In the genomic region with DNA sequence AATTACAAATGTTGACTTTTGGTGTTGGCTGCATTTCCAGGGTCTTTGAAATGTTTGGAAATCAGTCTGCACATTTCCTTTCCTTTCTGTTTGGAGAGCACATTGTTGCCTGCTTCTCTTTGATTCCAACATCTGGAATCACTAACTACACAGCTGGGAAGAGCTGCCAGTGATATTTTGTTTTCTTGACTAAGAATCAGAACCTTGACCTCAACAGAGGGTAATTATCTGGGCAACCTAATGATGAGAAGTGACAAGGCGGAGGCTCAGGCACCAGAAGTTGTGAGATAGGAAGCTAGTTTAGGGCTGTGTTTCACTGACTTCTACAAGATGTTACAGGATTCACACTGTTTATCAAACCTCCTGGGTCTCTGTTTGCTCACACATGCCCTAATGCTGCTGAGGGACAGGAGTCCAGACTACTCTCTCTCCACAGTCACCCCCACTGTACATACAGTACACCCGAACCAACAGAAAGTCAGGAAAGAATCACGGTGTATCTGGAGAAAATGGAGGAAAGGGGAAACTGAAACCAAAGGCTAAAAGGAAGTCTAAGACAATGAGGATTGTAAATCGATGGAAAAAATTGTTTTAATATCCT, we compare ENCODE assay signal across 9 mouse cellular contexts.
DNase-seq lines count a peak whose midpoint lies in the region; TF ChIP-seq lines count a peak whose summit lies in the region.
"Had no signal": no experiment of that assay in that cellular context is flagged by ENCODE, and none has a peak within 500 bp of the region (broad histone marks: within the 10 kb centered on the region; RNA-seq: fewer than 3 reads in every experiment).

No protein-coding gene starts in this region.

- 70% methylated on average over 4 of the region's 4 CpGs for WGBS in thymus, adult 2 months

- TF ChIP-seq CTCF in thymus, adult 2 months (IDR thresholded peaks at IDR 0.05; ENCODE audit: borderline replicate concordance, control insufficient read depth, extremely low read depth, insufficient read depth, low read length, poor library complexity), result no peak

- H3K4me1 ChIP-seq in thymus, adult 2 months (replicated peaks; ENCODE audit: control insufficient read depth, insufficient read depth, low read length), result no peaks in the 10 kb centered on the region

- H3K4me3 ChIP-seq in thymus, adult 2 months (ENCODE audit: control insufficient read depth, insufficient read depth, low read length), result no peak overlapping the region

- intact Hi-C loops in heart, postnatal 10 days (cut with DNase I), result no loop called here
- intact Hi-C loops in left cerebral cortex, postnatal 36 days (cut with DNase I), result no loop called here

- H3K27me3 ChIP-seq in thymus, adult 2 months (ENCODE audit: control insufficient read depth, insufficient read depth, low read length), result no peaks in the 10 kb centered on the region

- TF ChIP-seq POLR2A in thymus, adult 2 months (IDR thresholded peaks at IDR 0.05; ENCODE audit: control insufficient read depth, extremely low read depth, insufficient read depth, low read length, poor library complexity), result no peak

- no peak overlapping the region for H3K27ac ChIP-seq in thymus, adult 2 months (ENCODE audit: control insufficient read depth, insufficient read depth, low read length)

- H3K36me3 ChIP-seq in thymus, adult 2 months (ENCODE audit: control insufficient read depth, insufficient read depth, low read length), result no peaks in the 10 kb centered on the region

- DNase-seq in kidney, adult 9 months, result peak; percentile 13
- DNase-seq in kidney, adult 8-10 months, result no peak
- DNase-seq in embryo, embryonic 11 days, result peak; percentile 59
- peak; percentile 32 to 48 for DNase-seq in heart, postnatal 10 days
- DNase-seq in lung, postnatal 25 days (ENCODE audit: low spot score), result peak; percentile 41
- DNase-seq in natural killer cell, adult 2 months (ENCODE audit: low spot score in 2 of 2), result no peak
- DNase-seq in thymus, adult 2 months, result no peak
- no peak for DNase-seq in left cerebral cortex, postnatal 36 days (ENCODE audit: low spot score in 2 of 2)
- DNase-seq: right cerebral cortex, postnatal 4 days had no signal

Comparison
In these comparisons a context has a peak if more than half of its experiments do, and no peak if none do; other contexts are left out.
1. DNase-seq: peak in kidney, adult 9 months (single experiment), embryo, embryonic 11 days (single experiment), heart, postnatal 10 days (2 of 2) and lung, postnatal 25 days (single experiment); none in kidney, adult 8-10 months (0 of 2), natural killer cell, adult 2 months (0 of 2), thymus, adult 2 months (single experiment) and left cerebral cortex, postnatal 36 days (0 of 2).